Mouse (Mus musculus) heart, adult 18-20 months (tissue): ENCODE measurements around the gene Adgrg6. TPM values are rescaled to one million over a fixed set of nuclear protein-coding genes. Genes with fewer than 3 reads are reported as not detected.

Experiments used
- DNase-seq, 2 experiments: peaks; one replicate each; pipeline ENCODE4 v3.0.0; 2021 to 2022; ENCODE audit warnings: mixed read lengths in 1 of 2
- long read RNA-seq, 2 experiments: library from polyadenylated mRNA; stranded (forward); transcript quantifications; one replicate each; pipeline ENCODE4 v2.0.0; 2021
- total RNA-seq, 2 experiments: library from RNA; stranded (reverse); gene quantifications; 2 replicates each; pipeline ENCODE4 v1.2.3; 2021

Adgrg6 gene
- total RNA-seq: 1 to 10 TPM; 2.9 to 3.5 TPM
- long read RNA-seq, experiment 1: 0 reads
- long read RNA-seq, experiment 2: 0 reads

DNA sequence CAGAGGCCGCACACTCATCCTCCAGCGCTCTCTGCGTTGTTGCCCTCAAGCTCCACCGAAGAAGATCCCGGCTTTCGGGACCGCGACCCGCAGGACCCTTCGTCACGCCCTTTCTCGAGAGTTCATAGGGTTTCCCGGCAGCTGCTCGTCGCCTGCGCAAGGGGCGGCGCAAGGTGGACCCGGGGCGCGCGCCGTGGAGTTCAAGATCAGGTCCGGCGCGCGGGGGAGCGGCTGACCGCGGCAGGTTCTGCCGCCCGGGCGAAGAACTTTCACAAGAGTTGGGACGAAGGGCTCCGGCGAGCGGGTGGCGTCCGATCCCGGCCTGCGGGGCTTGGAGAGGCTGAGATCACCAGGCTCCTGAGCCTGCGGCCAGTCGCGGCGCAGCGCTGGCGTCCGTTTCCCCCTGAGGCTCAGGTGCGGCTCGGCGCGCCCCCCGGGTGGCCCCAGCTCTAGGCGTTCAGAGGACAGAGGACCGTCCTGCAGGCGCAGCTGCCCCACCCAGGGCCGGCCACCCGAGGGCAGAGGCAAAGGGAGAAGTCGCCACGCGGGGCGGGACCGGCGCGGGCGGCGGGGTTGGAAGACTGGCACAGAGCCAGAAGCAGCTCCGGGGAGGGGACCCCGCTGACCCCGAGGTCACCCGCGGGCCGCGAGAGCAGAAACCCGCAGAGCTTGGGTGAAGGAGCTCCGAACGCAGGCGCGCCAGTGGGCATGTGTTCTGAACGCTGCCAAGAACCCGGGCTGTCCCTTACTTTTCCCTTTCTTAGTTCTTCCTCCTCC lies at the start of gene Adgrg6:
TSS of gene Adgrg6 (minus strand) at position 719 of the 777 bp plus-strand sequence.
- peak; percentile 55 to 73 for DNase-seq

DNA sequence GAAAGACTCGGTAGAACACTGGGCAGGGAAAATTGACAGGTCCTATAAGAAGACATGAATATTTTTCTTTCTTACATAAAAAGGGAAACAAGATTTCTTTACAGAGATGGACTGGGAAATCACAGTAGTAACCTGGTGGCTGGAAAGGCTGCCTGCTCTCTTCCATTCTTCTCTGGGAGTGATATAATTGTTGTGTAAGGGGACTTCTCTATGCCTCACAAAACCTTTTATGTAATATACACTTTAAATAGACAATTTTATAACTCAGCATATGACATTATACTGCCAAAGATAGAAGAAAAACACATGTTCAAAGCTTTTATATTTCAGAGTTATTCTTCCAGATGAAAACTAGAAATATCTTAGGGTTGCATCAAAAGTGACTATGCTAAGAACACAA lies 46.8 kb upstream of the Adgrg6 start:
- no peak for DNase-seq

DNA sequence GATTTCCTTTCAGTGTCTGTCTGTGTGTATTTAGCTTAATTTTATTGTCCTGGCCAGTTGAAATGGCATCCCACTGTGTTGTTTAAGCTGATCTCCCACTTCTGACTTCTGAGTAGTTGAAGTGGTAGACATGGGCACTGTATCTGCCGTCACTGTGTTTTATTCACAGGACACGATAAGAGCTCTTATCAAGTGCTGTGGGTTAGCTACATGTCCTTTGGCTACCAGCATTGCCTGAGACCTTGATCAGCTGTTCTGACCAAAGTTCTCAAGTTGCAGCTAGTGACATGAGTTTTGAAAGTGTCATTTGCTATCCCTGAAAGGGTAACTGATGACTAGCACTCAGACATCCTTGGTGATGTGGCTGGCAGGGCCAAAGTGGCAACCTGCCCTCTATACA lies 45.4 kb upstream of the Adgrg6 start:
- no peak for DNase-seq

DNA sequence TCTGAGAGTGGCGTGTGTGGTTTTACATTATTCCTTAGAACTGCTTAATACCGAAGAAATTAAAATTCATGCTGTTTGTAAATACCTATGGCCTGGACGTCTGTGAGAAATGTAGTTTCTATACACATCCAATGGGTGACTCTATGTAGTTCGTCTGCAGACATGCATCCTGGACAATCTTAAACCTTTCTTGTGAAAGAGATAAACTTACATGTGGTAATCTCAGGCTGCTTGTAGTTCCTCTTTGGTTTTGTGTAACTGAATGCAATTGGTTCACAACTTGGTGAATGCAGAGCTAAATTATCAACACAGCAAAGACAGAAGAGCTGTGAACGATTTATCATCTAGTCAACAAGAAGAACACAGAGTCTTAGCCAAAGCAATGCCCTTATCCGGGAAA lies 44.2 kb upstream of the Adgrg6 start:
- no peak for DNase-seq

DNA sequence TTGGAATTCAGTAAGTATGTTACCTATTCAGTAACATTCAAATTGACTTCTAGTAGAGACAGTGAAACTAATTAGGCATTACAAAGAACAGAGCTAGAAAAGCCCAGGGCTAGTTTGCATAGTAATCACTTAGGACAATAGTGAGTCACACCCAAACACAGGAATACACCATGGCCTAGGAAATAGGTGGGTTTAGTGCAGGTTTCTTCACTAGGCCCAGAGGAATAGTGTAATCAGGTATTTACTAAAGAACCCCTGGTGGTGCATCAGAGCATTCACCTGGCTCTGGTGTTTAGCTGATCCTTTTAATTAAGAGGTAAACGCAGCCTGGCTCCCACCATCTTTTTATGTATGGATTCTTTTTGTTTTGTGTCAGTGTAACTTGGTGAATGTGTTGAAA lies 38.0 kb upstream of the Adgrg6 start:
- no peak for DNase-seq

DNA sequence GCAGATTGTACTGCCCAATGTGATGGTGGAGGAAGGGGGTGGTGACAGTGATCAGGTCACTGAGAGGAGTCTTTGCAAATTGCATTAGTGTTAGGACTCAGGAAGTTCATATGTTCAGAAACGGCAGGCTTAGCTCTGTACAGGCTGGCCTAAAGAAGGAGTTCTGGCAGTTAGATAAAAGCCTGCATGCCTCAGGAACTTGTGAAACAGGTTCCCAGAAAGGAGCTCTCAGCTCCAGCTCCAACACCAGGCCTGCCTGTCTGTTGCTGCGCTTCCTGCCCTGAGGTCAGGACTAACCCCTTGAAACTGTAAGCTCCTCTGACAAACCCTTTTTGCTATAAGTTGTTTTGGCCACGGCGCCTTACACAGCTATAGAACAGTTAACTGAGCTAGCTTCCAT lies 28.8 kb upstream of the Adgrg6 start:
- no peak for DNase-seq

DNA sequence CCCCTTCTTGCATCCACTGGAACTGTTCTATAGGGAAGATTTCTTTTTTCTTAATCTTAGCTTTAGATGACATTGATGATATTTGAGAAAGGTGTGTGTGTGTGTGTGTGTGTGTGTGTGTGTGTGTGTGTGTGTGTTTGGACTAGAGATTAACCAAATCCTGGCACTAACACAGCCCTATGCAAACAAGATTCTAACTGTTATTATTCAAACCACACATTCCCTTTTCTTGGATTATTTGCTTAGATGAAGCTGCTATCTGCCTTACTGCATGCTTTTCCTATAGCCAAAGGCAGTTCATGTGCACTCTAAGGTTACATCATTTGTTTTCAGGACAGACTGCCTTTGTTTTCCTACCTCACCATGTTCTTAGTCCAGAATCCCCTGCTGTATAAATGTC lies 25.7 kb upstream of the Adgrg6 start:
- no peak for DNase-seq

DNA sequence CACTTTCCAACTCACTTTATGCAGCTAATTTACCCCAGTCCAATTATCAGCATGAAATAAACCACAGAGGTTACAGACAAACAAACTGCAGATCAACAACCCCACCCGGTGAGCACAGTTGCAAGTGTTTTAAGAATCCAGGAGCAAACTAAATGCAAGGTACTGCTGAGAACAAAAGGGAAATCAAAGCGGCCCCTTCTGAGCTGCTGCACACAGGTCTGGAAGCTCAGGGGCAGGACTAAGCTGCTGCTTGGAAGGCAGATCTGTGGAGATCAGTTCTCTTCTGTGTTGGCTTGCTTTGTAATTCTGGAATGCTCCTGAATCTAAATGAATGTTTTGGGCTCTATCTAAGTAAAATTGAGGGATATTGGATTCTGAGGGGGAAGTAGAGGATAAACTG lies 25.2 kb upstream of the Adgrg6 start:
- no peak for DNase-seq

DNA sequence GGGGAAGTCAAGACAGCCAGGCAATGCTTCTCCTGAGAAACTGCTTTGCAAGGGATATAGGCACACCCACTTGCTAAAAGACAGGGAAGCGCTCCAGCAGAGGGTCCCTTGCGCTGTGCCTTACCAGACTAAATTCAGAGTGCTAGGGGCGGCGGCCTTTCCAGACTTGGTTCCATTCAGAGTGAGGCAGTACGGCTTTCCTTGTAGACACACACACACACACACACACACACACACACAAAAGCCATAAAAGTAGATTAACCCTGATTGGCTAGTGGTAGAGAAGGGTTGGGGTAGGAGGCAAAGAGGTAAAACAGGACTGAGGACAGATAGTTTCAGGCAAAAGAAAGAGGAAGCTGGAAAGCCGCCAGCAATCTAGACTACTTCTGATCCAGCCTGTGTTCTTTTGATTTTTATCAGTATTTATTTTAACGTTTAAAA lies 672 bp upstream of the Adgrg6 start:
- DNase-seq: peak in 1 of 2 experiments; percentile 14

DNA sequence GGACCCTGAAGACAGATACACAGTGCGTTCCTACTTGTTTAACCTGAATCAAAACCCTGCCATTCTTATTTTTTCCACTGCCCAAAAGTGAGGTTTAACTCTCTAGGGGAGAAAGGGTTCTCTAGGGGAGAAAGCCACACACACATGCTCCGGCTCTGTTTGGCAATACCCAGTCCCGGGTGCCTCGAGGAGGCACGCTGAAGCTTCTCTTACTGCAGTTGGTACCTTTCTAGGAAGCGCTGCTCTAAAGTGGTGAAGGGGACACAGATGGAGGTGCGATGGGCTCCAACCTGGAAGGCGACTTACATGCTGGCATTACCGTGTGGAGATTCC lies 885 bp downstream of the Adgrg6 start:
- DNase-seq: no peak

DNA sequence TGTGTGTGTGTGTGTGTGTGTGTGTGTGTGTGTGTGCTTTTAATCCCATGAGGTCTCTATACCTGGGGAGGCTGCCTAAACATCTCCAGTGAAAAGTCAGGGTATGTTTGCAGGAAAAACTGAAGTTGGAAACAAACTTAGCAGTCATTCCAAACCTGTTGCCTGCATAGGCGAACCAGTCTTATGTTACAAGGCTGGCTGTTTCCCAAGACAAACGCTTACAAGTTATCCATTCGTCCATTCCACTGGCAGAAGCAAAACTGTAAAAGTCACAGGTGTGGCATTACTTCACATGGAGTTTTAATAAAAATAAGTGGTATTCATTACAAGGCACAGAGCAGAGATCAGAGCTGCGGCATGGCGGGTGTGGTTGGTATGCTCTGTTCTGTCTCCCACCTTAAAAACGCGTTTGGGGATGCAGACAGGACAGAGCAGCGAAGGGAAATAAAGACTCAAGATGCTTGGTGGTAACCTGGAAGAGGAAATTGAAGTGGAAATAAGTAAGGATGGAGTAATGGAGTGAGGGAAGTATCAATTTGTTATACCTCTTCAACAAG lies 1.9 kb downstream of the Adgrg6 start:
- no peak for DNase-seq

DNA sequence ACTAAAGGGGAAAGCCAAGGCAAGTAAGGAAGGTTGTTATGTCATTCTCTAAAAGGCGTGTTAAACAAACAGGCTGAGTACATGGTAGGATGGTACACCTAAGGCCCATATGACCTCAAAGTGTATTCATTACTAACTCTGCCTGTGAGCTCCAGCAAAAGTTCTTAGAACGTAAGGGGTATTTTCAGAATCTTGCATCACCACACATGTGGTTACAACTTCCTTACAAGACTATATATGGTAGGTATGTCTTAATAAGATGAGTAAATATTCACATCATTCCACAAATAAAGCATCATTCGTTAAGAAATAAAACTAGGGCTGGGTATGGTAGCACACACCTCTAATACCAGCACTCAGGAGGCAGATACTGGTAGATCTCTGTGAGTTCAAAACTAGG lies 8.4 kb downstream of the Adgrg6 start:
- DNase-seq: no peak

DNA sequence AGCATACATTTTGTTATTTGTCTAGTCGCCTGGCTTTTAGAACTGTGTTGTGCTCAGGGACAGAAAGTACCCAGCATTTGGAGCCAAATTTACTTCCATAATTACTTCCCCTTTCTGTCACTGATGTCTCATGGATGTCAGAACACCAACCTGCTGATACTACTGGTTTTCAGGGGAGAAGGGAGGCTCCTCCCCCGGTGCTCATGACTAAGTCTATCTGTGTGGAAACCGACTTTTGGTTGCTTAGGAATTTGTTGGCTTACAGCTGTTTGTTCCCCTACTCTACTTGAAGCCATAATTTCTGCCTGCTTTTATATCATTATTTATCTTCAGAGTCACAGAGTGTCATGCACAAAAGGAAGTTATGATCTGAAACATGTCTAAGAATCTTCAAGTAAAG lies 14.4 kb downstream of the Adgrg6 start:
- peak; percentile 12 to 66 for DNase-seq

DNA sequence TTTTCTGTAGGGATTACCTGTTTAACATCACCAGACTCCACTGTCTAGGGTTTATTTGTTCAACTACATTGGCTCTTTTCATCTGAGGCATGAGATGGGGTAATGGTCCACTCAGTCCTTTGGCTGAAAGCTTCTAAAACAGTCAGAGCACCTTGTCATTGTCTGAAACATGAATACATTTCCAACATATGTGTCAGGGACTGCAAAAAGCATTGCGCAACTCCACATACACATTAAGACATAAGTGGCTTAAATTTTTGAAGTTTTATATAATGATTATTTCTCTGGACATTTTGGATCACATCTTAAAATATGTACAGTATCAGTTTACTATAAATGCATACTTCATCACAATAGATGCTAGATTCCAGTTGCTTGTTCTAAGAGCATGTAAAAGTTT lies 14.8 kb downstream of the Adgrg6 start:
- no peak for DNase-seq

DNA sequence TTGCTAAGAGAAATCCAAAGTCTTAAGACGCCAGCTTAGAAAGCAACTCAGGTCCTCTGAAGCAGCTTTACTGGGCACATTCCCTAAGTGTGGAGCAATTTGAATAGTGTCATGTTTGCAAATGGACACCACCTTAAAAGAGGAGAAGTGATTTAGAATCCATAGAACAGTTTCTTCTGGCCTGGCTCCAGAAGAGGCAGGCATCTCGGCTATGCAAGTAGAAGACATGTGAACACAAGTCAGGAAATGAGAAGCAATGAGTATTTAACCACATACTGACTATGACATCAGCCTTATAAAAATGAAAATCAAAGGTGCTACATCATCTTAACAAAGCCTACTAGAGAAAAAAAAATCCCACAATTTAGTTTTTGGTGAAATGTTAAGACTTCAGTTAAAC lies 17.7 kb downstream of the Adgrg6 start:
- no peak for DNase-seq

DNA sequence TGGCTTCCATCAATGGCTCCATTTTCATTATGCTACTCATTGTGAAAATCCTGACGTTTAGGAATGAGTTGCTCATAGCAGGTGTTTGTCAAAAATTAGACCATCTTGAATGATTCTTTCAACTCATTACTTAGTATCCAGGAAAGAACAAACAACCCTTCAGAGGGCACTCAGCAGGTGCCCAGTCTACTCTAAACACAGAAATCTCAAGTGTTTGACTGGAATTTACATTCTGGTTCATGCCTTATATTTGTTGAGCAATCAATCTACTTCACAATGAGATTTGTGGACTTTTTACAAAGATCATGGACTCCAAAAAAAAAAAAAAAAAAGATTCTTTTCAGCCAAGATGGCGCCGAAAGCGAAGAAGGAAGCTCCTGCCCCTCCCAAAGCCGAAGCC lies 22.7 kb downstream of the Adgrg6 start:
- no peak for DNase-seq

DNA sequence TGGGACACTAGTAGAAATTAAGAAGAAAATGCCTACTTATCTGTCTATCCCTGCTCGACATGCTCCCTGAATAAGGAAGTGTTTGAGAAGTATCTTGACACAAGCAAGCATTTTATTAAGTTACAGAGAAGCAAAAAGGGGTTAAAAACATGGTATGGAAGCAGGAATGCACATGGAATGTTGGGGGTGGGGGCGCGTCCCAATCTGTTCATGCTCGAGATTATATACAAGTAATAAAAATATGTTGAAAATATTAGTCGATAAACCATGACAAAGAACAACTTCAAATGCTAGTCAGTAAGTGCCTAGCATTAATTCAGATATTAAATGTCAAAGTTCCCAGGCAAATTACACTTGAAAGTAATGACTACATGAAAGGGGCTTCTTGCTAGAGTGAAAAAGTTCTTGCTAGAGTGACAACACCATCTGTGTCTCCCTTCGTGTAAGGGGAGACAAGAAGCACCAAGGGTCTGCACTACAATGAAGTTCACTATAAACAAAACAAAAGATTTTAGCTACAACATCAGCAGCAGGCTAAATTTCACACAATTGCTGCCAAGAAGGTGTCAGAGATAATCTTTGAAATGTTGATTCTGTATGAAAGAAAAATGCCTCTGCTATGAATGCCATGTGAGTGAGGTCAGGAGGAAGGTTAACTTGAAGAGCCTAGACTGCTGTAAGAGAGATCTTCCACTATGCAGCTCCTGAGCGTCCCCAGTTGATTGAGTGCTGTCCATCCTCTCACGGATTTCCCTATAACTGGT lies 24.4 kb downstream of the Adgrg6 start:
- no peak for DNase-seq

DNA sequence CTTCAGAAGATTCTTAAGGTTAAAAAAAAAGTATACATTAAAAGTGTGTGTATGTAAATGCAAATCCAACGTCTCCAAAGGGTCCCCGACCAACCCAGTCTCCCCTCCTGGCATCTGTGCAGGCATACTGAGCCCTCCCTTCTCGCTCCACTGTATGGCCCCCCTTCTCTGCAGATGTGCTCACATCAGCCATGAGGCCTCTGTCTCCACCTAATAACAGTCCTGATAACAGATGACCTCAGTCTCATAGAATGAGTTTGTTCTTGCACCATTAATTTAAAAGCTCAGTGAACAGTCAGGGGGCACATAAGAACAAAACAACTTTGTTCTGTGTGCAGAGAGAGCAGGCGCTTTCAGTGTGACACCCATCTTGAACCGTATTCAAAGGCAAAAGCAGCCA lies 27.6 kb downstream of the Adgrg6 start:
- no peak for DNase-seq

DNA sequence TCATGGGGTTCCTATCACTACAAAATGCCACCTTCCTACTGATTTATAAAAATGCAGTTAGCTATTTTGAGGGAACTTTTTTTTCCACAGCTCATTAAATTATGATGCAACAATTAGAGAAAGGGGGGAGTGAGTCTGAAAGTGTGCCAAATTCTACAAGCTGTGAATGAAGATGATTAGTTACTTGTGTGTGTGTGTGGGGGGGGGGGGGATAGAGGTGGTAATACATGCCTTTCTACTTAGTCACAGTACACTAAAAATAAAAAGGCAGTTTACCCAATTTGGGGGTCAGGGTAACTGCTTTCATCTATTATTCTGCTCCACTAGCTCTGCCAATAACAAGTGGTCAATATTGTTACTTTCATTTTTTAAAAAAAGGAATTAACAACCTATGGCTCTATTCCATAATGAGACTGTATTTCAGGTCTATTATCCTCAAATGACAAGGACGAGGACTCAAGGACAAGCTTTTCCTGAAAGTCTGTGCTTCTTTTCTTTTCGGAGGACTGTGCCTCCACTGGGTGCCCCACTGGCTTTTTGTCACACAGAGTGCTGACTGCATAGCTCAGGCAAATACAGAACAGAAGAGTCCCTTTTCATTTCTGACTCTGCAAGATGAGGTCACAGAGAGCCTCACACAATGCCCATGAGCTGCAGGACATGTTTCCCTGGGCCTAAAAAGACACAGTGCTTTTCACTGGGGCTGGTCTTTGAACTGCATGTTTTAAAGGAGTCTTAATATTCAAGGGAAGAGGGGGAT lies 33.4 kb downstream of the Adgrg6 start:
- DNase-seq: no peak

DNA sequence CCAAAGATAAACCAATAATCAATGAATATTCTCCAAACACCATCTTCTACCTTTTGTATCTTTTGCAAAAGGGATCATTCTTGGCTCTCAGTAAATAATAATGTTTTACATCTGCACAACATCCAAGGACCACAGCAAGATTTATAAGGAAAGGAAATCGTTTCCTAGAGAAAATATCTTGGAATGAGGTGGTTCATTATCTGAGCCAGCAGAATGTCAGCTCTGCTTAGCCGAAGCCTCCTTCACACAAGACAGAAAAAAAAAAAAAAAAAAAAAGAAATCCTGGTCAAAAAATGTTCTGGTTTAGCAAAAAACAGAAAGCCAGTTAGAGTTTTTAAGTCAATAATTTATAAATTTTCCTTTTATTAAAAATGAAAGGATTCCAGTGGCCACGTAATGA lies 34.3 kb downstream of the Adgrg6 start:
- DNase-seq: no peak

DNA sequence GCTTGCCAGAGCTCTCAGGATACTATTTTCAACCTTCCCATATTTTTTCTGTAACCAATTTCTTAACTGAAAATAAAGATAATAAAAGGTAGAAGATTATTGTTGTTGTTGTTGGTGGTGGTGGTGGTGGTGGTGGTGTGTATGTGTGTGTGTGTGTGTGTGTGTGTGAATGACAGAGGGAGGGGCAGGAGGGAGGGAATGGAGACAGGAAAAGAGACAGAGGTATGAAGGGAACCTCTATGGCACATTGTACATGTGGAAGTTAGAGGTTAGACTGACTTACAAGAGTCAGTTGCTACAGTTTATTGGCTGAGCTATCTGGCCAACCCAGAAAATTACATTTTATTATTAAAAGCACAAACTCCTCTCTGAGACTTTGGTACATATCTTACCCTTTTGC lies 49.8 kb downstream of the Adgrg6 start:
- no peak for DNase-seq

DNA sequence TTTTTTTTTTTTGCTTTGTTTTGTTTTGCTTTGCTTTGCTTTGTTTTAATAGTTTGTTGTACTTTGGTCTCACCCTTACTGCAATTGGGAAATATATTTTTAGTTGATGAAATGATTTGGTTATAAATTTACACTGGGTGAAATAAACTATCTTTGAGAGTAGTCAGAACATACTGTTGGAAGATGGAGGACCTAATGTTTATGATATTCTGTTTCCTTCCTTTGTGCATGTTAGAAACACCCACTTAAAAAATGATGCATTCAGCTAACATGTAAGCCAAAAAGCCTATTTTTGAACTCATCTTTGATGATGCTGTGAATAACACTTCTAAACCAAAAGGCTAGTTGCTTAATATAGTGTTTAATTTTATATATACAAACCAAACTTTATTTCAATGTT lies 50.3 kb downstream of the Adgrg6 start:
- DNase-seq: no peak

DNA sequence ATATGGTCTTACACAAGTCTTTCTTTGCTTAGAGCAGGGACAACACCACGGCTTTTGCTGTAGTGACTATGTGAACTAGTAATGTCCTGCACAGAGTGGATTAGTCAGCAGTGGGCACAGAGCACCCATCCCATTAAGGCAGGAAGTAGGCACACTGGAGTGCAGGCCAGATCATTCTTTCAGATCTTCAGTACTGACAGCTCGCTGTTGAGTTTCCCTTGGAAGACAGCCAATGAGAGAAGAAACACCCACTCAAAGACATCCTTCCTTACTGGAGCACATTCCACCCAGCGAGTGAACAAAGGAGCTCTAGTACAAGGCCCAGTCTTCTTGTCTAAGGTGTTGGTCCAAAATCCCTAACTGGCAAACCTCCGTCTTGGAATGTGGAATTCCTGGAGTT lies 53.6 kb downstream of the Adgrg6 start:
- no peak for DNase-seq
